Mouse (Mus musculus) heart, embryonic 10.5 days (tissue): Measurements from ENCODE around the gene Exosc9. TPM values are rescaled to one million over a fixed set of nuclear protein-coding genes. Genes with fewer than 3 reads are reported as not detected.
A peak's percentile ranks its signal among the peaks of the same experiment; 100 is the strongest.

Experiments
- DNase-seq: peaks from one replicate; pipeline ENCODE4 v3.0.0-alpha.2; 2017; ENCODE audit warnings: low spot score
- H3K27ac ChIP-seq: fragments of 300-500 bp; sonication (generic); 2 replicates; pipeline ENCODE4 v1.5.1; 2016; ENCODE audit warnings: mild to moderate bottlenecking
- H3K27me3 ChIP-seq: fragments of 300-500 bp; sonication (generic); 2 replicates; pipeline ENCODE4 v1.6.1; 2016; ENCODE audit warnings: mild to moderate bottlenecking; ENCODE audit not compliant: poor library complexity, insufficient read depth, severe bottlenecking
- H3K36me3 ChIP-seq: fragments of 300-500 bp; sonication (generic); 2 replicates; pipeline ENCODE4 v1.6.1; 2016; ENCODE audit warnings: mild to moderate bottlenecking, moderate library complexity
- H3K4me1 ChIP-seq: fragments of 300-500 bp; sonication (generic); 2 replicates; pipeline ENCODE4 v1.6.1; 2016; ENCODE audit warnings: mild to moderate bottlenecking
- H3K4me3 ChIP-seq: fragments of 300-500 bp; sonication (generic); 2 replicates; pipeline ENCODE4 v1.5.1; 2016; ENCODE audit warnings: mild to moderate bottlenecking, moderate library complexity
- H3K9me3 ChIP-seq: fragments of 300-500 bp; sonication (generic); 2 replicates; pipeline ENCODE4 v1.6.1; 2016; ENCODE audit warnings: mild to moderate bottlenecking, moderate library complexity
- WGBS: fragments of 180-500 bp; shearing (Covaris S2); methylation state at CpG from one replicate; pipeline ENCODE4 v1.1.7; 2016; 5-methylcytosine and 5-hydroxymethylcytosine counted together
- polyA plus RNA-seq: library from polyadenylated mRNA; unstranded; fragments of >200 nt; fragmentation: Nextera tagmentation; extraction: Ambion mirVana; gene quantifications from 2 replicates; pipeline ENCODE4 v1.2.1, GENCODE M21; 2016

Exosc9 gene
- 65.2 and 77.8 TPM in 2 replicates for polyA plus RNA-seq

- H3K27ac ChIP-seq, result peak within 1 kb of the TSS; percentile 84
- under 1% methylated on average over 39 of the region's 39 CpGs for WGBS
- DNase-seq, result peak; percentile 95
- peaks cover 36% of the 10 kb centered on the region for H3K36me3 ChIP-seq
- peak within 1 kb of the TSS; percentile 81 for H3K4me3 ChIP-seq
- H3K27me3 ChIP-seq, result no peaks in the 10 kb centered on the region
- peaks cover 4% of the 10 kb centered on the region; the same call in 1 of the 2 replicates for H3K4me1 ChIP-seq
- no peaks in the 10 kb centered on the region for H3K9me3 ChIP-seq
These were observed at the start of gene Exosc9 for GRCm38 (mm10) chr3:36552406-36553047. Gene Exosc9, plus strand, starts transcription at chr3:36552606.

DNA sequence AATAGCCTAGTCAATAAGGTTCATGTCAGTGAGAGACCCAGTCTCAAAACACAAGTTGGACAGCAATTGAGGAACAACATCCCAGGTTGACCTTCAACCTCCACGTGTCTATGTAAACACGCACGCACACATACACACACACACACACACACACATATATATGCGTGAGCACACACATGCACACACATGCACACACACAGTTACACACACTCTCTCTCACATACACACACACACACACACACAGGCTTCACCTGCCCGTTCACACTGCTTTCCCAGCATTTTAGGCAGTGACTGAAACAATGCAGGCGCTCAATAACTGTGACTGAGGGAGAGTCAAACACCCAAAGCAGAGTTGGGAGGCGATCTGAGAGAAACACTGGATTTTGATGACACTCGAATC, 47.1 kb upstream of the Exosc9 start:
- no peaks in the 10 kb centered on the region for H3K27me3 ChIP-seq
- no peaks in the 10 kb centered on the region for H3K36me3 ChIP-seq
- H3K4me3 ChIP-seq, result no peak overlapping the region
- no peaks in the 10 kb centered on the region for H3K9me3 ChIP-seq
- peak; percentile 43 for DNase-seq
- no peaks in the 10 kb centered on the region for H3K4me1 ChIP-seq
- WGBS, result 86% methylated on average over 8 of the region's 8 CpGs
- H3K27ac ChIP-seq, result no peak overlapping the region

DNA sequence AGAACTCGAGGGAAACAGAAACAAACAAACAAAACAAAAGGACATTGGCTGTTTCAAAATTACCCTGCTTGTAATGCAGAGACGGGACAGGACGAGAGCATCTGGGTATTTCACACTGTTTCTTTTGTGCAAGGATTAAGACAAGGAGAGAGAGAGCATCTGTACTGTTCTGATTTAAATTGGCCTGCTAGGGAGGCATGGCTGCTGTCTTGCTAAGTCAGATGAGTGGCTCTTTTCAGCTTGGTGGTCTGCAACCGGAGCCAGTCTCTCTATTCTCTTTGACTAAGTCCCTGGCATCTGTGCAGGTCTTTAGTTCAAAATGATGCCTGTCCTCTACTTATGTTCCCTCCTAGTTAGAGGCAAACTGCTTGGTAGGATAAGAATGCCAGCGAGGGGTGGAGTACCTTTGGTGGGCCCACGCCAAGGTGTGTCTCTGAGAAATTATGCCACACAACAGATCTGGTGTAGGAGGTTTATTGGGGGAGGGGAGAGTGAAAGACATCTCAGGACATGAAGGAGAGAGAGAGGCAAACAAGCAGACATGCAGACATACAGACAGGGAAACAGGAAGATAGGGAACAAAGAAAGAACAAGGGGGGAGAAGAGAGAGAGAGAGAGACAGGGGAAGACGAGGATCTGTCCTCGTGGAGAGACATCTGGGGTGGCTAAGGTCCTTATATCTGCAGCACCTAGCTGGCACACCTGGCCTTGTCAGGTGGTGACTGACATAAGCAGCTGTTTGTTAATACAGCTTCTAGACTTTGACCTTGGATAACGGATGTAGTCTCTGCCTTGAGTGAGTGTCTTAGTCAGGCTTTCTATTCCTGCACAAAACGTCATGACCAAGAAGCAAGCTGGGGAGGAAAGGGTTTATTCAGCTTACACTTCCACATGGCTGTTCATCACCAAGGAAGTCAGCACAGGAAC, 46.3 kb upstream of the Exosc9 start:
- peak; percentile 43 for DNase-seq
- Histone ChIP-seq H3K27ac (no peak overlapping the region), H3K27me3 (no peaks in the 10 kb centered on the region), H3K4me3 (no peak overlapping the region), H3K4me1 (no peaks in the 10 kb centered on the region), H3K36me3 (no peaks in the 10 kb centered on the region), H3K9me3 (no peaks in the 10 kb centered on the region)
- 71% methylated on average over 10 of the region's 10 CpGs for WGBS

GRCm38 (mm10) chr3:36511491-36511890, 40.9 kb upstream of the Exosc9 start:
- WGBS, result 76% methylated on average over 6 of the region's 6 CpGs
- no peaks in the 10 kb centered on the region for H3K36me3 ChIP-seq
- H3K27ac ChIP-seq, result no peak overlapping the region
- H3K4me1 ChIP-seq, result no peaks in the 10 kb centered on the region
- peak; percentile 61 for DNase-seq
- no peak overlapping the region for H3K4me3 ChIP-seq
- H3K9me3 ChIP-seq, result no peaks in the 10 kb centered on the region
- no peaks in the 10 kb centered on the region for H3K27me3 ChIP-seq

DNA sequence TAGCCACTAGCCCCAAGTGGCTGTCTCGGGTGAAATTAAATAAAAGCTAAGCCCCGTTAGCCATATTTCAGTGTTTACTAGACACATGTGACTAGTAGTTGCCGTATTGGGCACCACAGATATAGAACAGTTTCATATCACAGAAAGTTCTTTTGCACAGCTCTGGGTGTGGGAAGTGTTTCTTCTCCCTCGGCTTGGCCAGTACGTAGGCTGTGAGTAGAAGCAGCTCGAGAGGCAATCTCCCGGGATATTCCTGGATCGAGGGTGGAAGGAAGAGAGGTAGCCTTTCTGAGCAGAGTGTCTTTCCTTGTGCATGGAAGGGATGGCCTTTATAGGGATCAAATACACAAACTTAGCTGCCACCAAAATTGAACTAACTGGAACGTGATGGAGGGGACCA, 36.2 kb upstream of the Exosc9 start:
- DNase-seq, result peak; percentile 45
- Histone ChIP-seq H3K9me3 (no peaks in the 10 kb centered on the region), H3K36me3 (no peaks in the 10 kb centered on the region), H3K27ac (no peak overlapping the region), H3K27me3 (peaks cover 27% of the 10 kb centered on the region), H3K4me1 (no peaks in the 10 kb centered on the region), H3K4me3 (no peak overlapping the region)
- 85% methylated on average over 9 of the region's 9 CpGs for WGBS

DNA sequence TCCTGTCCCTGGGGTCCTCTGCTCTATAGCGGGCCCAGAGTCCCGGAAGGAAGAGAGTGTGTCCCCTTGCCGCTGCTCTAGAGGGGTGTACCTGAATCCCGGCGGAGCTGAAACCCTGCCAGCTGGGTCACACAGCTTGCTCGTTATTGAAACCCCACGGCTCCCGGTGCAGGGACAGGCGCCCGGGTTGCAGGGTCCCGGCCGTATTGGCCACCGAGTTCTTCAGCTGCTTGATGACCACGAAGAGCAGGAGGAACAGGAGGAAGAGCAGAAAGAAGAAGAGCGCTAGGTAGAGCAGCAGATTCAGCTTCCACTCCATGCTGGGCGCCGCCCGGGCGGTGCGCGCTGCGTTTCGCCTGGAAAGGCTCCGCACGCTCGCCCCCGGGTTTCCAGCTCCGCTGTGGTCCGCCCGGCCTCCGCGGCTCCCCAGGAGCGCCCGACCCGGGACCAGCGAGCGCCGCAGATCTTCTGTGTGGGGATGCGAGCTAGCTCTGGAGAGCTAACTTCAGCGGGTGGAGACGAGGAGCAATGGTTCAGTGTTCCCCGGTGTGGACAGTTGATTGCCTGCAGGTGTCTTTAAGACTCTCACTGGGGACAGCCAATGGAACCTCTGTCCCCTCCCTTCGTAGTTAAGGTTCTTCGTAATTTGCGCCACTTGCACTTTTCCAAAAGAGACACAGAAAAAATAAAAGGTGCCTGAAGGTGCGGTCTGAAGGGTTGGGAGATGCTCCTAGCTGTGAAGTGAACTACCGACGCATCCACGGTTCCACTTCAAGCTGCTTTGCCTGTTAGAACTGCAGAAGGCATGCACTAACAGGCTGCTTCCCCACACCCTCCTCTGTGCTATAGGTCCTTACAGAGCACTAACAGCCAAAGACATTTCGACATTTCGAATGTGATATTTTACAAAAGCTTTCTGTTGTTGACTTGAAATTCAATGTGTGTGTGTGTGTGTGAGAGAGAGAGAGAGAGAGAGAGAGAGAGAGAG, 31.0 kb upstream of the Exosc9 start, which contains the start of gene Gm11549:
Gm11549 (minus strand) TSS at position 741 of the 988 bp plus-strand sequence.
- DNase-seq, result no peak
- WGBS, result under 1% methylated on average over 51 of the region's 51 CpGs
- Histone ChIP-seq H3K4me3 (peak within 1 kb of the TSS; percentile 69), H3K27me3 (peaks cover 46% of the 10 kb centered on the region), H3K36me3 (no peaks in the 10 kb centered on the region), H3K27ac (no peak within 1 kb of the TSS), H3K9me3 (no peaks in the 10 kb centered on the region), H3K4me1 (0 out of 2 replicates have a peak, but pooled peaks cover 4% of the 10 kb centered on the region)

GRCm38 (mm10) chr3:36522137-36522536, 30.3 kb upstream of the Exosc9 start:
- WGBS, result 7% methylated on average over 4 of the region's 4 CpGs
- H3K27me3 ChIP-seq, result peaks cover 46% of the 10 kb centered on the region
- DNase-seq, result no peak
- no peak overlapping the region for H3K4me3 ChIP-seq
- no peaks in the 10 kb centered on the region for H3K9me3 ChIP-seq
- H3K4me1 ChIP-seq, result 0 out of 2 replicates have a peak, but pooled peaks cover 4% of the 10 kb centered on the region
- no peaks in the 10 kb centered on the region for H3K36me3 ChIP-seq
- H3K27ac ChIP-seq, result no peak overlapping the region

- Histone ChIP-seq H3K27me3 (peaks cover 36% of the 10 kb centered on the region), H3K4me1 (0 out of 2 replicates have a peak, but pooled peaks cover 4% of the 10 kb centered on the region), H3K9me3 (no peaks in the 10 kb centered on the region), H3K27ac (no peak overlapping the region), H3K4me3 (no peak overlapping the region), H3K36me3 (no peaks in the 10 kb centered on the region)
- WGBS, result 66% methylated on average over 3 of the region's 3 CpGs
- DNase-seq, result no peak
These were observed 27.9 kb upstream of the Exosc9 start for GRCm38 (mm10) chr3:36524466-36524865.

GRCm38 (mm10) chr3:36530345-36530744, 22.1 kb upstream of the Exosc9 start:
- H3K36me3 ChIP-seq, result no peaks in the 10 kb centered on the region
- 79% methylated on average over 6 of the region's 6 CpGs for WGBS
- peaks cover 8% of the 10 kb centered on the region for H3K4me1 ChIP-seq
- peaks cover 8% of the 10 kb centered on the region; the same call in 1 of the 2 replicates for H3K27me3 ChIP-seq
- no peak for DNase-seq
- no peak overlapping the region for H3K27ac ChIP-seq
- no peaks in the 10 kb centered on the region for H3K9me3 ChIP-seq
- H3K4me3 ChIP-seq, result no peak overlapping the region

DNA sequence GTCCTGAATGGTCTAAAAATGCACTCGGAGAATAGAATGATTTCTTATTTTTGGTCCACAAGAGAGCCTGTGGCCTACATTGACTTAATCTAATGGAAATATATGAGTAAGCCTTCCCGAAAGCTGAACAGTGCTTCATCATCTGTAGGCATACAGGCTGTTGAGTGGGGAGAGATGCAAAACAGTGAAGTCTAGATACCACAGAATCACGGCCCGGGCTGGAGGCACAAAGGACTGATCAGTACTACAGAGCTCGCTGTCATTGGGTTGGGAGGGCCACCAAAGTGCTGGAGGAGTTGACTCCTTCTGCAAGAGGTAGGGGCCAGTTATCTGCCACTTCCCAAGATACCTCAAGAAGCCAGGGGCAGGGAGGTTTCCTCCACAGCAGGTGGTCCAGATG, 21.6 kb upstream of the Exosc9 start:
- no peaks in the 10 kb centered on the region for H3K9me3 ChIP-seq
- WGBS, result 39% methylated on average over 5 of the region's 5 CpGs
- DNase-seq, result no peak
- peaks cover 8% of the 10 kb centered on the region; the same call in 1 of the 2 replicates for H3K27me3 ChIP-seq
- peaks cover 8% of the 10 kb centered on the region for H3K4me1 ChIP-seq
- no peak overlapping the region for H3K27ac ChIP-seq
- no peaks in the 10 kb centered on the region for H3K36me3 ChIP-seq
- no peak overlapping the region for H3K4me3 ChIP-seq

GRCm38 (mm10) chr3:36531242-36531641, 21.2 kb upstream of the Exosc9 start:
- no peak overlapping the region for H3K27ac ChIP-seq
- peaks cover 8% of the 10 kb centered on the region for H3K4me1 ChIP-seq
- H3K4me3 ChIP-seq, result no peak overlapping the region
- no peak for DNase-seq
- WGBS, result 46% methylated on average over 2 of the region's 2 CpGs
- H3K27me3 ChIP-seq, result peaks cover 8% of the 10 kb centered on the region; the same call in 1 of the 2 replicates
- no peaks in the 10 kb centered on the region for H3K36me3 ChIP-seq
- no peaks in the 10 kb centered on the region for H3K9me3 ChIP-seq

DNA sequence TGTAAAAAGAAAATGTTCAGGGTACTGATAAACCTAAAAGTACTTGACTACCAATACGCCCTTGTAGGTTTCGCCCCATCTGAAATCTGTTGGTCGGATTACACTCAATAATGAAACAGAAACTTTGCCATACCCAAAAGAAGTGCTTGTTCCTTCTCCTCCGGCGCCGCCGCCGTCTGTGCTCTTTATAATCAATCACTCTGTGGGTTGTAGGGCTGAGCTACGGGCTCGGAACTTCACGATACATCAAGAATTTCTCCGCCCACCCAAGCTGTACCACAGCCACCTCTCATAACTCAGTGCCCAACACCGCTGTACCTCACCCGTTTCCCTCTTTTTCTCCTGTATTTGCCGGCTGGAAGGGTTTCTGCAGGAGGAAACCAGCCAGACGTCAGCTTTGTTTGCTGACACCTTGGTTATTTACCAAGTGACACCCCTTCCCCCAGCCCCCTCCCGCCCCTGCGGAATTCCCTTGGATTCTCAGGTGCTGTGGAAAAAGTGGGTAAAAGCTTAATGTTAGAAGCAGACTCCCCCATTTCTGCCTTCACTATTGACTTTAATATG, 20.3 kb upstream of the Exosc9 start:
- DNase-seq, result no peak
- Histone ChIP-seq H3K27ac (no peak overlapping the region), H3K36me3 (no peaks in the 10 kb centered on the region), H3K9me3 (no peaks in the 10 kb centered on the region), H3K4me1 (peaks cover 8% of the 10 kb centered on the region), H3K27me3 (peaks cover 8% of the 10 kb centered on the region; the same call in 1 of the 2 replicates), H3K4me3 (peak overlapping the region; percentile 54)
- 8% methylated on average over 18 of the region's 18 CpGs for WGBS
